Mouse (Mus musculus): Measurements from ENCODE around the gene Topaz1.

The Topaz1 gene

GRCm38 (mm10) chr9:122747060-122747459 lies at the start of gene Topaz1:
Gene Topaz1 (plus strand): TSS chr9:122747346.
- CTCF ChIA-PET: no interaction called here

GRCm38 (mm10) chr9:122701817-122702216 lies 45.3 kb upstream of the Topaz1 start:
- CTCF ChIA-PET: no interaction called here

GRCm38 (mm10) chr9:122713836-122714235 lies 33.3 kb upstream of the Topaz1 start:
- CTCF ChIA-PET: no interaction called here

GRCm38 (mm10) chr9:122715046-122715445 lies 32.1 kb upstream of the Topaz1 start:
- CTCF ChIA-PET: no interaction called here

GRCm38 (mm10) chr9:122716131-122716921 lies 30.8 kb upstream of the Topaz1 start:
- CTCF ChIA-PET: no interaction called here

- CTCF ChIA-PET: no interaction called here
These were observed 24.9 kb upstream of the Topaz1 start for GRCm38 (mm10) chr9:122722296-122722695.

GRCm38 (mm10) chr9:122725046-122725765 lies 21.9 kb upstream of the Topaz1 start:
- CTCF ChIA-PET: no interaction called here

GRCm38 (mm10) chr9:122729500-122729899 lies 17.6 kb upstream of the Topaz1 start:
- CTCF ChIA-PET: no interaction called here

- CTCF ChIA-PET: no interaction called here
These were observed 14.9 kb upstream of the Topaz1 start for GRCm38 (mm10) chr9:122732126-122732810.

GRCm38 (mm10) chr9:122733222-122733621 lies 13.9 kb upstream of the Topaz1 start:
- CTCF ChIA-PET: no interaction called here

GRCm38 (mm10) chr9:122734934-122735333 lies 12.2 kb upstream of the Topaz1 start:
- CTCF ChIA-PET: interaction anchor here (0.6 kb wide), 1 partner anchor 215 kb away, joined by 6 read pairs; no protein-coding TSS in a partner anchor

GRCm38 (mm10) chr9:122736001-122736400 lies 11.1 kb upstream of the Topaz1 start:
- CTCF ChIA-PET: interaction anchor here (0.6 kb wide), 1 partner anchor 416 kb away, joined by 4 read pairs; no protein-coding TSS in a partner anchor

- CTCF ChIA-PET: interaction anchor here (0.6 kb wide), 1 partner anchor 344 kb away, joined by 3 read pairs; no protein-coding TSS in a partner anchor
These were observed 10.4 kb upstream of the Topaz1 start for GRCm38 (mm10) chr9:122736742-122737141.

- CTCF ChIA-PET: no interaction called here
These were observed 1.3 kb upstream of the Topaz1 start for GRCm38 (mm10) chr9:122745879-122746278.

- CTCF ChIA-PET: no interaction called here
These were observed 10.5 kb downstream of the Topaz1 start for GRCm38 (mm10) chr9:122757614-122758013.

GRCm38 (mm10) chr9:122760111-122760510 lies 13.0 kb downstream of the Topaz1 start:
- CTCF ChIA-PET: no interaction called here

- CTCF ChIA-PET: no interaction called here
These were observed 38.1 kb downstream of the Topaz1 start for GRCm38 (mm10) chr9:122785231-122785630.

- CTCF ChIA-PET: no interaction called here
These were observed 39.4 kb downstream of the Topaz1 start for GRCm38 (mm10) chr9:122786534-122786933.

GRCm38 (mm10) chr9:122805053-122805844 lies 58.1 kb downstream of the Topaz1 start, which contains the start of gene Tcaim:
Gene Tcaim (plus strand): TSS chr9:122805539.
- CTCF ChIA-PET: interaction anchor here (0.6 kb wide), 1 partner anchor 37 kb away, joined by 3 read pairs; no protein-coding TSS in a partner anchor

GRCm38 (mm10) chr9:122805845-122806341 lies 58.7 kb downstream of the Topaz1 start:
- CTCF ChIA-PET: interaction anchor here (0.6 kb wide), 1 partner anchor 38 kb away, joined by 3 read pairs; no protein-coding TSS in a partner anchor

GRCm38 (mm10) chr9:122807186-122807585 lies 60.0 kb downstream of the Topaz1 start:
- CTCF ChIA-PET: interaction anchor here (0.6 kb wide), 1 partner anchor 1475 kb away, joined by 24 read pairs; no protein-coding TSS in a partner anchor
